Mouse (Mus musculus): ENCODE results near the gene Nudt6.

DNA sequence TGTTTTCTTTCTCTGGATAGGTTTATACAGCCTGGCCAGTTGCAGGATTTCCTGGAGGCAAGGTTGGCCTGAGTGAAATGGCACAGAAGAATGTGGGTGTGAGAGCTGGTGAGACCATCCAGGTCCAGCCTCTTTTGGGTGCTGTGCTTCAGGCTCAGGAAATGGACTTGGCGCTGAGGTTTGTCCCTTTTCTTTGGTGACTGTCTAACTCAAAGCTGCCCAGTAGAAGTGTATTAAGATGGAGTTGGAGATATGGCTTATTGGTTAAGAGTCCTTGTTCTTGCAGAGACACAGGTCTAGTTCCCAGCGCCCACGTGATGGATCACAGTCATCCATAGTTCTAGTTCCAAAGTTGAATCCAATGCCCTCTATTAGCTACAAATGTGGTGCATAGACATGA is 6.1 kb upstream of the Nudt6 start:
- no peak for TF ChIP-seq CTCF (IDR thresholded peaks at IDR 0.05; ENCODE audit: low read depth, low read length)
- TF ChIP-seq EP300 (IDR thresholded peaks at IDR 0.05; ENCODE audit: insufficient read depth, low read depth, low read length), result no peak
- no peak for TF ChIP-seq POLR2A (IDR thresholded peaks at IDR 0.05; ENCODE audit: insufficient read depth, low read length)
